Mouse (Mus musculus) layer of hippocampus, adult 9-11 months (tissue): ENCODE measurements at regions not wholly inside any gene's neighbourhood (a gene's known extent, or its start where the extent isn't known, plus 50 kb on each side); places are given as distances from the start of the nearest gene placed in this dataset.

Experiments
- DNase-seq: peaks from one replicate; pipeline ENCODE4 v3.0.0; 2022

DNA sequence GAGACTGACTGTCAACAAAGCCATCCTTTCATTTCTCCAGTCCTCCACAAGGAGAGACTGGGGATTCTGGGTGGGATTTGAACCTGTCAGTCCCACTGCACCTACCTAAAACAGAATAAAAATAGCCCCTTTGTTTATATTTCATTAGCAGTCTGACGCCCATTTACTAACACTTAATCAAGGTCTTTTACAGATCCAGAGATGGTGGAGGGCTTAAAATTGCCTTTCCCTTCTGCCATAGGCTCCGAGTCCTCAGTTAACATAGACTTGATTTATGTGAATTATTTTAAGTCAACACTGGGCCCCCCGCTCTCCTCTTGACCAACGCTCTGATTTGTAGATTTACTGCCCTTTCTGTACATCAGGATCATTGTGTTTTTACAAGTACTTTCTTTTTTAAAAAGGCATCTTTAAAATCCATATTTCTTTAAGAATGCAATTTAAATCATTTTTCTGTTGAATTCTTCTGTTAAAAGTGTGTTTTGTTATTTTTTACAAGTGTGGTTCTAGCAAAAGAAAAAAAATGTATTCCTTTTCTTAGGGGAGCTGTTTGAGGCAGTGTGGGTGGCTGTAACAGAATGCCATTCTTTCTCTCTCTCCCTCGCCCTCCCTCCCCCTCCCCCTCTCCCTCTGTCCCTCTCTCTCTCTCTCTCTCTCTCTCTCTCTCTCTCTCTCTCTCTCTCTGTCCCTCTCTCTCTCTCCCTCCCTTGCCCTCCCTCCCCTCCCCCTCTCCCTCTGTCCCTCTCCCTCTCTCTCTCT is 946.8 kb downstream of the Galc start:
- no peak for DNase-seq

- no peak for DNase-seq
Measured at GRCm38 (mm10) chr12:97278792-97279191, 980.5 kb downstream of the Galc start.

- DNase-seq, result no peak
Measured at GRCm38 (mm10) chr12:97278331-97278730, 980.9 kb downstream of the Galc start.
